Comparison of ENCODE assay signal across 16 mouse cellular contexts in the genomic region with DNA sequence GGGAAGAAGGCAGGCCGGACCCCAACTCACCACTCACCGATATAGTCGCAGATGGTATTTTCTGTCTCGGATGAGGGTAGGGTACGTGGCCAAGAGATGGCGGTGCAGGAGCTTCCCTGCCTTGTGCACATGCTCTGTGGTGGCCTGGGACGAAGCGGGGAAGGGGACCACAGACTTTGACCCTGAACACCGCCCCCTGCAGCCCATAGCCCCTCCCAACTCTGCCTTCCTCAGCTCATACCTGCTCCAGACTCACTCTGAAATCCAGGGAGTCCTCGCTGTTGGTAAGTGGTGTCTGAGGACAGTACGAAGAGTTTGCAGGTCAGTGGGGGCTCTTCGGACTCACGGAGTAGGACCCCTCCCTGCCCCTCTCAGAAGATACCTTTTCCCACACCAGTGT. TPM values are rescaled to one million over a fixed set of nuclear protein-coding genes. Genes with fewer than 3 reads are reported as not detected.
A peak's percentile ranks its signal among the peaks of the same experiment; 100 is the strongest.
DNase-seq lines count a peak whose midpoint lies in the region; ATAC-seq and TF ChIP-seq lines count a peak whose summit lies in the region.
"Had no signal": no experiment of that assay in that cellular context is flagged by ENCODE, and none has a peak within 500 bp of the region (broad histone marks: within the 10 kb centered on the region; RNA-seq: fewer than 3 reads in every experiment).

No protein-coding gene starts in this region.

- H3K36me3 ChIP-seq in kidney, adult 2 months (ENCODE audit: control insufficient read depth, insufficient read depth, low read length), result peaks cover 23% of the 10 kb centered on the region
- H3K36me3 ChIP-seq in liver, embryonic 14.5 days (replicated peaks; ENCODE audit: control insufficient read depth, insufficient read depth, low read depth), result no peaks in the 10 kb centered on the region
- H3K36me3 ChIP-seq: embryonic facial prominence, embryonic 13.5 days; midbrain, embryonic 15.5 days had no signal

- WGBS in kidney, adult 2 months, result 58% methylated on average over 13 of the region's 13 CpGs
- 65% methylated on average over 13 of the region's 13 CpGs for WGBS in liver, embryonic 14.5 days (ENCODE audit: insufficient replicate concordance)

- peak; percentile 35 for DNase-seq in kidney, adult 18-20 months
- no peak for DNase-seq in kidney, postnatal 10 days
- DNase-seq in R1 (ENCODE audit: low read depth, low spot score), result peak; percentile 52
- DNase-seq in kidney, adult 2 months, result peak; percentile 58
- no peak for DNase-seq in liver, embryonic 14.5 days (ENCODE audit: low read depth in 3 of 3, low spot score in 3 of 3)
- DNase-seq in adrenal gland, adult (ENCODE audit: inconsistent age in 2 of 2, low spot score in 1 of 2), result no peak
- DNase-seq in urinary bladder, adult 2 months (ENCODE audit: low spot score), result no peak
- no peak for DNase-seq in thymus, adult 18-20 months
- DNase-seq: adrenal gland, postnatal 25 days; heart, adult 11 months; right cerebral cortex, postnatal 4 days had no signal

- H3K4me3 ChIP-seq in kidney, adult 2 months (ENCODE audit: insufficient read depth, low read depth, low read length), result peak overlapping the region; percentile 24; the same call in 1 of the 2 replicates
- H3K4me3 ChIP-seq in liver, embryonic 14.5 days (ENCODE audit: insufficient read depth in 1 of 2, low read depth in 2 of 2, low read length in 2 of 2), result no peak overlapping the region
- H3K4me3 ChIP-seq: embryonic facial prominence, embryonic 13.5 days; midbrain, embryonic 15.5 days had no signal

- no peaks in the 10 kb centered on the region for H3K27me3 ChIP-seq in kidney, adult 2 months (replicated peaks; ENCODE audit: control insufficient read depth, insufficient read depth, low read length)
- H3K27me3 ChIP-seq in liver, embryonic 14.5 days (ENCODE audit: control insufficient read depth, insufficient read depth, low read length), result peaks cover 8% of the 10 kb centered on the region

- TF ChIP-seq EP300 in liver, embryonic 14.5 days (IDR thresholded peaks at IDR 0.05; ENCODE audit: low read depth), result no peak

- TF ChIP-seq CTCF in kidney, adult 2 months (conservative IDR thresholded peaks at IDR 0.05; ENCODE audit: insufficient read depth, insufficient read length, low read depth, low read length), result no peak; the same call in 1 of the 2 replicates
- TF ChIP-seq CTCF in liver, embryonic 14.5 days (IDR thresholded peaks at IDR 0.05; ENCODE audit: low read depth), result 0 out of 2 replicates have a peak, but pooled peaks have one; percentile 5

- peaks cover 34% of the 10 kb centered on the region for H3K4me1 ChIP-seq in kidney, adult 2 months (ENCODE audit: control insufficient read depth, insufficient read depth, low read length)
- H3K4me1 ChIP-seq in liver, embryonic 14.5 days (replicated peaks; ENCODE audit: control insufficient read depth in 2 of 2, insufficient read depth in 2 of 2, low read length in 1 of 2), result no peaks in the 10 kb centered on the region

- peak overlapping the region; percentile 82 for H3K27ac ChIP-seq in kidney, adult 2 months (ENCODE audit: insufficient read depth, low read depth, low read length)
- no peak overlapping the region for H3K27ac ChIP-seq in liver, embryonic 14.5 days
- H3K27ac ChIP-seq: embryonic facial prominence, embryonic 13.5 days; hindbrain, postnatal 0 days; macrophage; midbrain, embryonic 15.5 days had no signal

- TF ChIP-seq POLR2A in kidney, adult 2 months (IDR thresholded peaks at IDR 0.05; ENCODE audit: low read depth, low read length), result no peak

- H3K9ac ChIP-seq in liver, embryonic 14.5 days (replicated peaks), result no peak overlapping the region
- H3K9ac ChIP-seq: embryonic facial prominence, embryonic 13.5 days; midbrain, embryonic 15.5 days had no signal

- no peak overlapping the region; the same call in 1 of the 2 replicates for H3K4me2 ChIP-seq in liver, embryonic 14.5 days (ENCODE audit: low read depth)
- H3K4me2 ChIP-seq: embryonic facial prominence, embryonic 13.5 days; midbrain, embryonic 15.5 days had no signal

- no peak for ATAC-seq in liver, embryonic 14.5 days (ENCODE audit: insufficient read depth)
- ATAC-seq: hindbrain, postnatal 0 days; midbrain, embryonic 15.5 days had no signal

- no peaks in the 10 kb centered on the region for H3K9me3 ChIP-seq in liver, embryonic 14.5 days (ENCODE audit: control insufficient read depth, low read length)
- H3K9me3 ChIP-seq: embryonic facial prominence, embryonic 13.5 days; midbrain, embryonic 15.5 days had no signal

RNA-seq across cellular contexts. Expression of a gene that starts 6.3 kb away (rescaled TPM):
- polyA plus RNA-seq in kidney, adult 2 months (2012; rRNA removed), result 136 and 184 TPM in 2 replicates
- 2.2 and 2.3 TPM in 2 replicates for polyA plus RNA-seq in liver, embryonic 14.5 days (2012; rRNA removed)
- polyA plus RNA-seq in liver, embryonic 14.5 days (2014; fragmentation: Nextera tagmentation; extraction: Ambion mirVana), result 0.84 and 0.95 TPM in 2 replicates
- polyA plus RNA-seq in urinary bladder, adult 2 months (2012; rRNA removed), result 17.8 and 19.2 TPM in 2 replicates

RNA-seq across cellular contexts. Expression of a gene that starts 16.9 kb away (rescaled TPM):
- 182 and 203 TPM in 2 replicates for polyA plus RNA-seq in kidney, adult 2 months (2012; rRNA removed)
- polyA plus RNA-seq in liver, embryonic 14.5 days (2012; rRNA removed), result 35.0 and 47.8 TPM in 2 replicates
- 73.9 and 74.7 TPM in 2 replicates for polyA plus RNA-seq in liver, embryonic 14.5 days (2014; fragmentation: Nextera tagmentation; extraction: Ambion mirVana)
- polyA plus RNA-seq in urinary bladder, adult 2 months (2012; rRNA removed), result 72.4 and 91.1 TPM in 2 replicates

RNA-seq across cellular contexts. Expression of a gene that starts 30.3 kb away (rescaled TPM):
- polyA plus RNA-seq in kidney, adult 2 months (2012; rRNA removed), result 2.4 and 2.9 TPM in 2 replicates
- 0.01 and 0.02 TPM in 2 replicates for polyA plus RNA-seq in liver, embryonic 14.5 days (2012; rRNA removed)
- polyA plus RNA-seq in liver, embryonic 14.5 days (2014; fragmentation: Nextera tagmentation; extraction: Ambion mirVana), result not detected in 2 replicates
- 1.7 and 2.1 TPM in 2 replicates for polyA plus RNA-seq in urinary bladder, adult 2 months (2012; rRNA removed)
- polyA plus RNA-seq: forebrain, embryonic 11.5 days had no signal

RNA-seq across cellular contexts. Expression of a gene that starts 55.8 kb away (rescaled TPM):
- polyA plus RNA-seq in kidney, adult 2 months (2012; rRNA removed), result 4.9 and 6.9 TPM in 2 replicates
- polyA plus RNA-seq in liver, embryonic 14.5 days (2012; rRNA removed), result 3.4 and 6.8 TPM in 2 replicates
- polyA plus RNA-seq in liver, embryonic 14.5 days (2014; fragmentation: Nextera tagmentation; extraction: Ambion mirVana), result 11.2 and 11.4 TPM in 2 replicates
- polyA plus RNA-seq in urinary bladder, adult 2 months (2012; rRNA removed), result 23.5 and 26.0 TPM in 2 replicates

Comparison
In these comparisons a context has a peak if more than half of its experiments do, and no peak if none do; other contexts are left out.
1. DNase-seq: peak in kidney, adult 18-20 months (single experiment), R1 (single experiment) and kidney, adult 2 months (single experiment); none in kidney, postnatal 10 days (single experiment), liver, embryonic 14.5 days (0 of 3), adrenal gland, adult (0 of 2), urinary bladder, adult 2 months (single experiment) and thymus, adult 18-20 months (0 of 2).